Mouse (Mus musculus): ENCODE data around the gene Agap1. TPM values are rescaled to one million over a fixed set of nuclear protein-coding genes. Genes with fewer than 3 reads are reported as not detected.

The Agap1 gene
- polyA plus RNA-seq, 1 experiment from 2014 or later: 41.4 TPM

DNA sequence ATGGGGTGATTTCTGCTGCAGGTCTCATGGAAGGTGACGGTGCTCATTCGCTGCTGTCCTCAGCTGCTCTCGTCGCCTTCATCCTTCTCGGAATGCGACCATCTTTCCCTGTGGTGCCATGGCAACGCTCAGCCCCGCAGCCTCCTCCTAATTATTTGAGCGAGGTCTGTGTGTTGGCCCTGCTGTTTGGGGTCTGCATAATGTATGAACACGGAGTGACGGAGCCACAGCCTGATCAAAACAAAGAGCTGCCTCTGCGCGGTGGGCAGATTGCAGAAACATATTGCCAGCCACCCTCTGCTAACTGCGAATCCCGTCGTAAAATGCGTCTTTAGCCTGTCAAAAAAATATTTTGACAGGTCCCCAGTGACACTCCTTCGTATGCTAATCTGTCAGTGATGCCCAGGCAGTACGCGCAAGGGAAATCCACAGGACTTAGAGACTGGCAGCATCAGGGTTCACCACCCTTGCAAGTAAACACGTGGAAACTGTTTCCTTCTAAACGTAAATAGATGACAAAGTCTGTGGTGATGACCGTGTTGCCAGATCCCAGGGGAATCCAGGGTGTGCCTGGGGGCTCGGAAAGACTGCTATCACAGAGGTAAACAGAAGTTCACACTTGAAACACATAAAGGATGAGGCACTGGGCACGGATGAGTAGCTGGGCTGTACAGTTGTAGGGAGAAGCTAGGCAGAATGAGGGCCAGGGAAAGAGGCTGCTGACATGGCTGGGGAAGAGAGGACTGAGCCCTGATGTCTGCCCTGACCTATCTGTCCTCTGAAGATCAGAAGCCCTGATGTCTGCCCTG, 95.7 kb downstream of the Agap1 start:
- 26% methylated on average over 25 of the region's 25 CpGs for WGBS
- no peaks in the 10 kb centered on the region for H3K36me3 ChIP-seq (ENCODE audit: control insufficient read depth, insufficient read depth, low read length)
- peak overlapping the region; percentile 93 for H3K27ac ChIP-seq (ENCODE audit: low read depth, low read length)
- peak overlapping the region; percentile 36 for H3K4me2 ChIP-seq (replicated peaks; ENCODE audit: low read depth, low read length)
- H3K27me3 ChIP-seq (ENCODE audit: control insufficient read depth, insufficient read depth, low read length): no peaks in the 10 kb centered on the region
- no peaks in the 10 kb centered on the region for H3K9me3 ChIP-seq (ENCODE audit: control insufficient read depth, low read length)
- DNase-seq (ENCODE audit: low spot score) (peak; percentile 84), ATAC-seq (ENCODE audit: low FRiP score) (peak; percentile 96)
- peaks cover 23% of the 10 kb centered on the region for H3K4me1 ChIP-seq (replicated peaks; ENCODE audit: control insufficient read depth, insufficient read depth, low read length)
- H3K9ac ChIP-seq (ENCODE audit: low read depth, low read length): peak overlapping the region; percentile 44
- H3K4me3 ChIP-seq (ENCODE audit: low read depth, low read length): no peak overlapping the region; the same call in 1 of the 2 replicates

- peaks cover 17% of the 10 kb centered on the region for H3K4me1 ChIP-seq (replicated peaks; ENCODE audit: control insufficient read depth, insufficient read depth, low read length)
- H3K27me3 ChIP-seq (ENCODE audit: control insufficient read depth, insufficient read depth, low read length): no peaks in the 10 kb centered on the region
- ATAC-seq (ENCODE audit: low FRiP score): no peak
- H3K4me2 ChIP-seq (replicated peaks; ENCODE audit: low read depth, low read length): no peak overlapping the region
- H3K9me3 ChIP-seq (ENCODE audit: control insufficient read depth, low read length): no peaks in the 10 kb centered on the region
- H3K4me3 ChIP-seq (ENCODE audit: low read depth, low read length): no peak overlapping the region
- no peaks in the 10 kb centered on the region for H3K36me3 ChIP-seq (ENCODE audit: control insufficient read depth, insufficient read depth, low read length)
- no peak for DNase-seq (ENCODE audit: low spot score)
- WGBS: 95% methylated on average over 1 of the region's 1 CpGs
- H3K27ac ChIP-seq (ENCODE audit: low read depth, low read length): no peak overlapping the region
- no peak overlapping the region for H3K9ac ChIP-seq (ENCODE audit: low read depth, low read length)
These were observed 97.9 kb downstream of the Agap1 start for GRCm38 (mm10) chr1:89552470-89552869.

DNA sequence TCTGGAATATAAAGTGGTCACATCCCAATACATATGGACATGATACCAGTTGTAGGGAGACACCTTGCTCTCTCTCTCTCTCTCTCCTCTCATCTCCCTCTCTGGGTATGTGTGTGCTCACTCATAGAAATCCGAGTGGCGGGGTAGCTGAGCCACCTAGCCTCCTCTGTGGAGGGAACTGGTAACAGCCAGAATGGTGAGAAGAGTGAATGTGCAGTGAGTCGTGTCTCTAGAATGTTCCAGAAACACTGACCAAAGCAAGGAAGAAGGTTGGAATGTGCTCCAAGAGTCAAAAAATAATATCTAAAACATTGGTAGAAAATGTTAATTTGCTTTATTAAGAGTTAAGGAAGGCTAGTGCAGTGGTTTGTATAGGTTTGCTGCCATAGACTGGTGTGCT, 99.2 kb downstream of the Agap1 start:
- Histone ChIP-seq H3K27me3 (ENCODE audit: control insufficient read depth, insufficient read depth, low read length) (no peaks in the 10 kb centered on the region), H3K4me3 (ENCODE audit: low read depth, low read length) (no peak overlapping the region), H3K27ac (ENCODE audit: low read depth, low read length) (no peak overlapping the region), H3K9me3 (ENCODE audit: control insufficient read depth, low read length) (no peaks in the 10 kb centered on the region), H3K4me1 (replicated peaks; ENCODE audit: control insufficient read depth, insufficient read depth, low read length) (peaks cover 11% of the 10 kb centered on the region), H3K36me3 (ENCODE audit: control insufficient read depth, insufficient read depth, low read length) (no peaks in the 10 kb centered on the region), H3K4me2 (replicated peaks; ENCODE audit: low read depth, low read length) (no peak overlapping the region), H3K9ac (ENCODE audit: low read depth, low read length) (no peak overlapping the region)
- 90% methylated on average over 3 of the region's 3 CpGs for WGBS
- DNase-seq (ENCODE audit: low spot score) (no peak), ATAC-seq (ENCODE audit: low FRiP score) (no peak)

DNA sequence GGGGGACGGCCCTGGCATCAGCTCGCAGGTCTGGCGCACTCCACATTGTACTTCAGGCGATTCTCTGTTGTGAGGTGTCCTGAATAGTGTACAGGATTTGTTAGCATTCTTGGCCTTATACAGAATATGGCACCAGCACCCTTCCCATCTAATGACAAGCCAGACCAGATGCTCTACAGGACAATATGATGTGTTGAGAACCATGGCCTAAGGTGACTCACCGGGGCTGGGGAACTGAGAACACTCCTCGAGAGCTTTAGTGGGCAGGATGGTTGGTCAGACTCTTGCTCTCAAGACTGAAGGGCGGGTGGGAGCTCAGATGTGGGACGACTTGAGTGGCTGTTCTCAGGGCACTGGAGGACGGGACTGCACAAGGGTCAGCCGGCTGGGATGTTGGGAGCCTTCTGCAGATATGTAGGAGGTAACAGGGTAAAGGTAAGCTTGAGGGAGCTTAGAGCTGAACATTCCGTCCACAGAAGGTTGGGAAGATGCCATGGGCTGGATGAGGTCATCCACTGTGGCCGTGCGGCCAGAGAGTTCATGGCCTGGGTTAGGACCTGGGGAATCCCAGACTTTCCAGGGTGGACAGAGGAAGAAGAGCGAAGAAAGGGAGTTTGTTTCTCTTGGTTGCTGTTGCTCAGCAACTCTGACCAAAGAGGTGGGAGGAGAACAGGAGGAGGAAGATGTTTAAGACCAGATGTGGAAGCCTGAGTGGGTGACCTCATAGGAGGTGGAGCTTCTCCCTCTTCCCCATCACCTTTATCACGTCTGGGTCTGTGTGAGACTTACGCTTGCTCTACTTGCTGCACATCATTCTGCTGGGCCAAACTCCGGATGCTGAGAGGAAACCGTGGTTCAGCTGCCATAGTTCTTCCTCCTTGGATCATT, 100.6 kb downstream of the Agap1 start:
- Histone ChIP-seq H3K9ac (ENCODE audit: low read depth, low read length) (no peak overlapping the region), H3K4me3 (ENCODE audit: low read depth, low read length) (no peak overlapping the region), H3K4me2 (replicated peaks; ENCODE audit: low read depth, low read length) (no peak overlapping the region), H3K9me3 (ENCODE audit: control insufficient read depth, low read length) (no peaks in the 10 kb centered on the region), H3K27ac (ENCODE audit: low read depth, low read length) (no peak overlapping the region), H3K4me1 (replicated peaks; ENCODE audit: control insufficient read depth, insufficient read depth, low read length) (peaks cover 8% of the 10 kb centered on the region; the same call in 1 of the 2 replicates), H3K27me3 (ENCODE audit: control insufficient read depth, insufficient read depth, low read length) (no peaks in the 10 kb centered on the region), H3K36me3 (ENCODE audit: control insufficient read depth, insufficient read depth, low read length) (no peaks in the 10 kb centered on the region)
- ATAC-seq (ENCODE audit: low FRiP score) (no peak), DNase-seq (ENCODE audit: low spot score) (no peak)
- 87% methylated on average over 18 of the region's 18 CpGs for WGBS

DNA sequence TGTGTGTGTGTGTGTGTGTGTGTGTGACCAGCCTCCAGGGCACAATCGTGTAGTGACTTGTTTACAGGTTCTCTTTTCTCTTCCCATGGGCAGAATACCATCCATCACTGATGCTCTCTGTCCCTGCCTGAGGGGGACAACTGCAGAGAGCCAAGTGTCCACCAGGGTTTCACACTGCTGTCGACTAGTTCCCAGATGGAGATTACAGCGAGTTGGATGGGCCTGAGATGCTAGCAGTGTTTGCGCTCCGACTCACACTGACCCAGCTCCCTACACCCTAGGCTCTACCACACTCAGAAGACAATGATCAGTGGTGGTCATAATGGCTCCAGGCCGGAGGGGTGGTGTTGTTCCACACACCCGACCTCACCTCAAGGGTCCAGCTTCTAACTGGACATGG, 101.4 kb downstream of the Agap1 start:
- no peak for DNase-seq (ENCODE audit: low spot score)

DNA sequence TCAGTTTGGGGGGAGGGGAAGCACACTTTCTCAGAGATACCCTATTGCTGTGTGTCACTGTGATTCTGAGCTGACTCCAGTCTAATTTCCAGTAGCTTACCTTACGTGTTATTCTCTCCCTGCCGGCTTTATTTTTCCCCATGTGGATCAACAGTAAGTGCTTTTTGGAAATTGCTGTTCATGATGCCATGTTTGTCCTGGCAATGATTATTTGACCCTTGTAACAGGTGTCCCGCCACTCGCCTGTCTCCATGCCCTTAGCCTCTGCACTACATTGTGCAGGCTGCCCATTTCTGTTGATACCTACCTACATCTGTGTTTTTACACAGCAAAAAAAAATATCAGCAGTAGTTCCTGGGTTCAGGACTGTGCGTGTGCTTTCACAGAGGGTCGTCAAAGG, 102.8 kb downstream of the Agap1 start:
- no peak overlapping the region for H3K27ac ChIP-seq (ENCODE audit: low read depth, low read length)
- no peaks in the 10 kb centered on the region for H3K27me3 ChIP-seq (ENCODE audit: control insufficient read depth, insufficient read depth, low read length)
- no peaks in the 10 kb centered on the region for H3K36me3 ChIP-seq (ENCODE audit: control insufficient read depth, insufficient read depth, low read length)
- no peak overlapping the region for H3K4me2 ChIP-seq (replicated peaks; ENCODE audit: low read depth, low read length)
- DNase-seq (ENCODE audit: low spot score) (no peak), ATAC-seq (ENCODE audit: low FRiP score) (no peak)
- 88% methylated on average over 6 of the region's 6 CpGs for WGBS
- no peaks in the 10 kb centered on the region for H3K4me1 ChIP-seq (replicated peaks; ENCODE audit: control insufficient read depth, insufficient read depth, low read length)
- H3K4me3 ChIP-seq (ENCODE audit: low read depth, low read length): no peak overlapping the region
- H3K9ac ChIP-seq (ENCODE audit: low read depth, low read length): no peak overlapping the region
- no peaks in the 10 kb centered on the region for H3K9me3 ChIP-seq (ENCODE audit: control insufficient read depth, low read length)

More for the DNA sequence above, 101.4 kb downstream of the Agap1 start:
- Histone ChIP-seq H3K4me2 (replicated peaks; ENCODE audit: low read depth, low read length) (no peak overlapping the region), H3K9ac (ENCODE audit: low read depth, low read length) (no peak overlapping the region), H3K36me3 (ENCODE audit: control insufficient read depth, insufficient read depth, low read length) (no peaks in the 10 kb centered on the region), H3K4me3 (ENCODE audit: low read depth, low read length) (no peak overlapping the region), H3K4me1 (replicated peaks; ENCODE audit: control insufficient read depth, insufficient read depth, low read length) (peaks cover 5% of the 10 kb centered on the region; the same call in 1 of the 2 replicates), H3K9me3 (ENCODE audit: control insufficient read depth, low read length) (no peaks in the 10 kb centered on the region), H3K27me3 (ENCODE audit: control insufficient read depth, insufficient read depth, low read length) (no peaks in the 10 kb centered on the region), H3K27ac (ENCODE audit: low read depth, low read length) (no peak overlapping the region)
- WGBS: 84% methylated on average over 7 of the region's 7 CpGs
- ATAC-seq (ENCODE audit: low FRiP score): no peak

DNA sequence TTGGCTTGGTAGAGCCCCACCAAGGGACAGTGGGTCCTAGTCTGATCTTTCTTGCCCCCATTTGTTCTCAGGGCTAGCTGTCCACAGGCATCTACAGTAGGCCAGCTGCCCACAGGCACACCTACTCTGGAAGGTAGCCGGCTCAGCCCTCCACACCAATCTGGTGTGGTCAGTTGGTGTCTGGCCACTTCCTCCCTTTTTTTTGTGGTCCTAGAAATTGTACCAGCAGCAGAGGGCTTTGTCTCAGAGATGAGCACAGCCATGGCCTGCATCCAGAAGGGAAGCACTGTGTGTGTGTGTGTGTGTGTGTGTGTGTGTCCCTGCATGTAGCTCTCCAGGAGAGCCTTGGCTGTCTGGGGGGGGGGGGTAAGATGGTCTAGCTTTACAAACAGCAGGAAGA, 103.5 kb downstream of the Agap1 start:
- Histone ChIP-seq H3K4me2 (replicated peaks; ENCODE audit: low read depth, low read length) (no peak overlapping the region), H3K36me3 (ENCODE audit: control insufficient read depth, insufficient read depth, low read length) (no peaks in the 10 kb centered on the region), H3K27me3 (ENCODE audit: control insufficient read depth, insufficient read depth, low read length) (no peaks in the 10 kb centered on the region), H3K27ac (ENCODE audit: low read depth, low read length) (no peak overlapping the region), H3K9me3 (ENCODE audit: control insufficient read depth, low read length) (no peaks in the 10 kb centered on the region), H3K4me1 (replicated peaks; ENCODE audit: control insufficient read depth, insufficient read depth, low read length) (no peaks in the 10 kb centered on the region), H3K4me3 (ENCODE audit: low read depth, low read length) (no peak overlapping the region), H3K9ac (ENCODE audit: low read depth, low read length) (no peak overlapping the region)
- DNase-seq (ENCODE audit: low spot score) (no peak), ATAC-seq (ENCODE audit: low FRiP score) (no peak)
- WGBS: 77% methylated on average over 1 of the region's 1 CpGs

DNA sequence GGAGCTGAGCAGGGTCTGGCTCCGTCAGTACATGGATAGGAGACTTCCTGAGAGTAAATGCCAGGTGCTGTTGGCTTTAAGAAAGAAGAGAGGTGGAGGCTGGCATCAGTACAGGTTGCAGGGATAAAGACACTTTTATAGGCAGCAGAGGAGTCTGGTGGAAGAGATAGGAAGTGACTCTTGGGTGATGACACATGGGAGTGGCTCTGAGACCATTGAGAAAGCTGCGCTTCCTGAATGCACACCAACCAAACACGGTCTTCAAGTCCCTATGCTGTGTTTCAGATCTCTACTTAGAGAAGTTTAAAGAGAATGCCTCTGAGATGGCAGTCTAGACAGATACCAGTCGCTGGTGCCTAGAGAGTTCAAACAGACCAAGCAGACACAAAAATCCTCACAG, 108.8 kb downstream of the Agap1 start:
- Histone ChIP-seq H3K4me1 (replicated peaks; ENCODE audit: control insufficient read depth, insufficient read depth, low read length) (peaks cover 18% of the 10 kb centered on the region), H3K4me3 (ENCODE audit: low read depth, low read length) (no peak overlapping the region), H3K27me3 (ENCODE audit: control insufficient read depth, insufficient read depth, low read length) (no peaks in the 10 kb centered on the region), H3K9me3 (ENCODE audit: control insufficient read depth, low read length) (no peaks in the 10 kb centered on the region), H3K4me2 (replicated peaks; ENCODE audit: low read depth, low read length) (no peak overlapping the region), H3K9ac (ENCODE audit: low read depth, low read length) (no peak overlapping the region), H3K27ac (ENCODE audit: low read depth, low read length) (no peak overlapping the region), H3K36me3 (ENCODE audit: control insufficient read depth, insufficient read depth, low read length) (no peaks in the 10 kb centered on the region)
- no peak for DNase-seq (ENCODE audit: low spot score)
- WGBS: 86% methylated on average over 4 of the region's 4 CpGs
- no peak for ATAC-seq (ENCODE audit: low FRiP score)
